Comparison of ENCODE assay signal across 18 mouse cellular contexts in the genomic region with DNA sequence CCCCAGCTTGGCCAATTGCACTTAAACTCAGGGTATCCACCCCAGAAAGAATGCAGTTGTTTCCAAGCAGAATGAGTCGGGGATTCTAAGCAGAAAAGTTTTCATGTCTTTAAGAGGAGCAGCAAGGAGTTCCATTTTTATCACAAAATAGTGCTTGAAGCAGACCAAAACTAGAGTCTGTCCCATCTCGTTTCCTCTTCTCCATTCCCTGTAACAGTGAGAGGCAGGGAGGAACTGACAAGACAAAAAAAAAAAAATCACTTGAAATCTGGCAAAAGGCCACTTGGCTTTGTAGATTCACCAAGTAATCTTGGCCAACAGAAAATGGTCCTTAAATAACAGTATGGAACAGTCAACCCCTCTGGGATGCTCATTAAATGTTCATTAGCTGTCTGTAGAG.
"Had no signal": no experiment of that assay in that cellular context is flagged by ENCODE, and none has a peak within 500 bp of the region (broad histone marks: within the 10 kb centered on the region; RNA-seq: fewer than 3 reads in every experiment).

No protein-coding gene starts in this region.

- H3K27me3 ChIP-seq: limb, embryonic 13.5 days; liver, embryonic 13.5 days; megakaryocyte, embryonic 14.5 days; stomach, embryonic 15.5 days had no signal

- H3K36me3 ChIP-seq: limb, embryonic 10.5 days; limb, embryonic 13.5 days; liver, embryonic 13.5 days; stomach, embryonic 15.5 days had no signal

- H3K4me3 ChIP-seq: limb, embryonic 10.5 days; limb, embryonic 13.5 days; liver, embryonic 13.5 days; megakaryocyte, embryonic 14.5 days; stomach, embryonic 15.5 days had no signal

- H3K9me3 ChIP-seq: limb, embryonic 10.5 days; limb, embryonic 13.5 days; liver, embryonic 13.5 days; megakaryocyte, embryonic 14.5 days; stomach, embryonic 15.5 days had no signal

- H3K4me2 ChIP-seq: limb, embryonic 13.5 days; liver, embryonic 13.5 days; midbrain, embryonic 11.5 days; stomach, embryonic 15.5 days had no signal

- ATAC-seq: intestine, embryonic 16.5 days had no signal

- H3K9ac ChIP-seq: limb, embryonic 13.5 days; liver, embryonic 13.5 days; stomach, embryonic 15.5 days had no signal

- H3K4me1 ChIP-seq: limb, embryonic 10.5 days; limb, embryonic 13.5 days; liver, embryonic 13.5 days; stomach, embryonic 15.5 days had no signal

- H3K27ac ChIP-seq: limb, embryonic 10.5 days; limb, embryonic 13.5 days; liver, embryonic 13.5 days; stomach, embryonic 15.5 days had no signal

- DNase-seq: kidney, adult 18-20 months; kidney, postnatal 14 days; kidney, postnatal 4 days; liver; liver, embryonic 13.5 days; lung, postnatal 14 days; lung, postnatal 4 days; midbrain, embryonic 14.5 days; right cerebral cortex, adult 18-20 months; right cerebral cortex, postnatal 14 days; right cerebral cortex, postnatal 4 days; thymus, postnatal 25 days had no signal
